Comparison of ENCODE assay signal across 15 mouse cellular contexts in genomic region chr5:102483285-102483975, GRCm38 (mm10). TPM values are rescaled to one million over a fixed set of nuclear protein-coding genes. Genes with fewer than 3 reads are reported as not detected.
DNase-seq lines count a peak whose midpoint lies in the region; ATAC-seq and TF ChIP-seq lines count a peak whose summit lies in the region.
"Had no signal": no experiment of that assay in that cellular context is flagged by ENCODE, and none has a peak within 500 bp of the region (broad histone marks: within the 10 kb centered on the region; RNA-seq: fewer than 3 reads in every experiment).

No protein-coding gene starts in this region.

- WGBS in lung, embryonic 16.5 days: 24% methylated on average over 10 of the region's 10 CpGs
- 29% methylated on average over 10 of the region's 10 CpGs for WGBS in intestine, postnatal 0 days
- WGBS in liver, embryonic 14.5 days (ENCODE audit: insufficient replicate concordance): 36% methylated on average over 10 of the region's 10 CpGs

- H3K27ac ChIP-seq in lung, embryonic 16.5 days (ENCODE audit: low read length): no peak overlapping the region; the same call in 1 of the 2 replicates
- no peak overlapping the region for H3K27ac ChIP-seq in intestine, postnatal 0 days (ENCODE audit: low read depth, low read length)
- H3K27ac ChIP-seq in liver, embryonic 14.5 days: no peak overlapping the region
- H3K27ac ChIP-seq: hindbrain, postnatal 0 days; midbrain, embryonic 12.5 days; neural tube, embryonic 13.5 days had no signal

- peaks cover 20% of the 10 kb centered on the region for H3K4me1 ChIP-seq in lung, embryonic 16.5 days (replicated peaks; ENCODE audit: control insufficient read depth, insufficient read depth, low read length)
- no peaks in the 10 kb centered on the region for H3K4me1 ChIP-seq in intestine, postnatal 0 days (replicated peaks; ENCODE audit: control insufficient read depth, insufficient read depth, low read length)
- no peaks in the 10 kb centered on the region for H3K4me1 ChIP-seq in liver, embryonic 14.5 days (replicated peaks; ENCODE audit: control insufficient read depth in 2 of 2, insufficient read depth in 2 of 2, low read length in 1 of 2)

- DNase-seq in lung, postnatal 14 days: no peak
- no peak for DNase-seq in liver, embryonic 14.5 days (ENCODE audit: low read depth in 3 of 3, low spot score in 3 of 3)
- no peak for DNase-seq in layer of hippocampus, postnatal 36 days
- DNase-seq in spleen, adult 12 weeks (ENCODE audit: low spot score): no peak
- no peak for DNase-seq in ovary, adult 18-20 months (ENCODE audit: low spot score)
- DNase-seq: cerebellum, postnatal 36 days; gastrocnemius, postnatal 10 days; kidney, postnatal 4 days; thymus, postnatal 4 days had no signal

- peak overlapping the region; percentile 74 for H3K4me2 ChIP-seq in lung, embryonic 16.5 days (ENCODE audit: low read depth, low read length)
- H3K4me2 ChIP-seq in intestine, postnatal 0 days (replicated peaks; ENCODE audit: low read depth): peak overlapping the region; percentile 76; the same call in 1 of the 2 replicates
- peak overlapping the region; percentile 32; the same call in 1 of the 2 replicates for H3K4me2 ChIP-seq in liver, embryonic 14.5 days (ENCODE audit: low read depth)
- H3K4me2 ChIP-seq: midbrain, embryonic 12.5 days had no signal

- peak overlapping the region; percentile 60 for H3K4me3 ChIP-seq in lung, embryonic 16.5 days (ENCODE audit: low read length)
- H3K4me3 ChIP-seq in intestine, postnatal 0 days (ENCODE audit: low read depth, low read length): no peak overlapping the region
- no peak overlapping the region for H3K4me3 ChIP-seq in liver, embryonic 14.5 days (ENCODE audit: insufficient read depth in 1 of 2, low read depth in 2 of 2, low read length in 2 of 2)
- H3K4me3 ChIP-seq: midbrain, embryonic 12.5 days; neural tube, embryonic 13.5 days had no signal

- no peak for TF ChIP-seq CTCF in intestine, postnatal 0 days (IDR thresholded peaks at IDR 0.05; ENCODE audit: low read depth)
- TF ChIP-seq CTCF in liver, embryonic 14.5 days (IDR thresholded peaks at IDR 0.05; ENCODE audit: low read depth): no peak

- no peaks in the 10 kb centered on the region for H3K9me3 ChIP-seq in lung, embryonic 16.5 days (ENCODE audit: control insufficient read depth, low read length)
- H3K9me3 ChIP-seq in intestine, postnatal 0 days (ENCODE audit: control insufficient read depth): no peaks in the 10 kb centered on the region
- no peaks in the 10 kb centered on the region for H3K9me3 ChIP-seq in liver, embryonic 14.5 days (ENCODE audit: control insufficient read depth, low read length)
- H3K9me3 ChIP-seq: midbrain, embryonic 12.5 days; neural tube, embryonic 13.5 days had no signal

- H3K27me3 ChIP-seq in lung, embryonic 16.5 days (ENCODE audit: control insufficient read depth, insufficient read depth, low read depth, low read length): no peaks in the 10 kb centered on the region
- H3K27me3 ChIP-seq in intestine, postnatal 0 days (replicated peaks; ENCODE audit: control insufficient read depth, insufficient read depth, low read length): no peaks in the 10 kb centered on the region
- no peaks in the 10 kb centered on the region for H3K27me3 ChIP-seq in liver, embryonic 14.5 days (ENCODE audit: control insufficient read depth, insufficient read depth, low read length)
- H3K27me3 ChIP-seq: midbrain, embryonic 12.5 days had no signal

- no peaks in the 10 kb centered on the region for H3K36me3 ChIP-seq in lung, embryonic 16.5 days (ENCODE audit: control insufficient read depth, insufficient read depth, low read length)
- H3K36me3 ChIP-seq in intestine, postnatal 0 days (ENCODE audit: control insufficient read depth, insufficient read depth): no peaks in the 10 kb centered on the region
- H3K36me3 ChIP-seq in liver, embryonic 14.5 days (replicated peaks; ENCODE audit: control insufficient read depth, insufficient read depth, low read depth): no peaks in the 10 kb centered on the region
- H3K36me3 ChIP-seq: midbrain, embryonic 12.5 days; neural tube, embryonic 13.5 days had no signal

- no peak for TF ChIP-seq EP300 in liver, embryonic 14.5 days (IDR thresholded peaks at IDR 0.05; ENCODE audit: low read depth)

- ATAC-seq in lung, embryonic 16.5 days (ENCODE audit: low read depth): no peak
- peak; percentile 48; the same call in 1 of the 2 replicates for ATAC-seq in intestine, postnatal 0 days
- peak; percentile 63 for ATAC-seq in liver, embryonic 14.5 days (ENCODE audit: insufficient read depth)
- ATAC-seq: hindbrain, postnatal 0 days; Patski had no signal

- no peak overlapping the region for H3K9ac ChIP-seq in lung, embryonic 16.5 days (ENCODE audit: low read length)
- no peak overlapping the region for H3K9ac ChIP-seq in intestine, postnatal 0 days (ENCODE audit: low read depth, low read length)
- H3K9ac ChIP-seq in liver, embryonic 14.5 days (replicated peaks): no peak overlapping the region
- H3K9ac ChIP-seq: midbrain, embryonic 12.5 days; neural tube, embryonic 13.5 days had no signal

RNA-seq across cellular contexts. Expression of gene Arhgap24, which starts 2.2 kb away (rescaled TPM):
- polyA plus RNA-seq in lung, embryonic 16.5 days (2015; fragmentation: Nextera tagmentation; extraction: Ambion mirVana): 40.1 TPM in 2 replicates
- polyA plus RNA-seq in intestine, postnatal 0 days (2015; fragmentation: Nextera tagmentation; extraction: Ambion mirVana): 7.6 and 8.3 TPM in 2 replicates
- 1.4 and 1.8 TPM in 2 replicates for polyA plus RNA-seq in liver, embryonic 14.5 days (2012; rRNA removed)
- polyA plus RNA-seq in liver, embryonic 14.5 days (2014; fragmentation: Nextera tagmentation; extraction: Ambion mirVana): 2.0 and 2.1 TPM in 2 replicates
- total RNA-seq in layer of hippocampus, postnatal 36 days (2021): 1 to 10 TPM; 5.2 to 5.3 TPM
